Mouse (Mus musculus) lung, postnatal 10 days (tissue): ENCODE results near the gene Hecw2.

Experiments used
- DNase-seq: peaks from one replicate; pipeline ENCODE4 v3.0.0; 2021

Hecw2 gene

DNA sequence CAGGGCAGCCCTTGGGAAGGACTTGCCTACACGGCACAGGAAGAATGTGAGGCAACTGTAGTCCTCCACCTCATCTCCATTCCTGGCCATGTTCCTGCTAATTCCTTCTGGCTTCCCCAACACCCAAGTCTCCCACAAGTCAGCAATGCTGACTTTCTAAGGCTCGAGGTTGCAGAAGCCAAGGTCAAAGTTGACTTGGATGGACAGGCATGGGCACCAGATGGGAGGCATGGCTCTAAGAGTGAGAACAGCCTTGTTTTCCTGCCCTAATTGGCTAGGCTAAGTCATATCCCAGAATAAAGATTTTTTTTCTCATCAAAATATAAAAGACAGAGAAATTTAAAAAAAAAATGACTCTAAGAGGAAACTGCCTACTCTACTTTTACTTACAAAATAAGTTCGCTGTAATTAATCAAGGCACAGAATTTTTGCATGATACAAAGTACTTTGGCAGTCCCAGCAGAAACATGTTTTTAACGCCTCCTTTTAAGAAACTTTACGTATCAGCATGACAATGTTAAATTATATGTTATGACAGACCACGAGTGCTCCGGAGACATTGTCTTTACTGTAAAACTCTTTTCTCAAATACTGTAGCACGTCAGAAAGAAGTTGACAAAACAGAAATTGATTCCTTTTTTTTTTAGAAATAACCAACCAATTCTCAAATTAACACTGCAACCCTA, 83.9 kb downstream of the Hecw2 start:
- DNase-seq: no peak

DNA sequence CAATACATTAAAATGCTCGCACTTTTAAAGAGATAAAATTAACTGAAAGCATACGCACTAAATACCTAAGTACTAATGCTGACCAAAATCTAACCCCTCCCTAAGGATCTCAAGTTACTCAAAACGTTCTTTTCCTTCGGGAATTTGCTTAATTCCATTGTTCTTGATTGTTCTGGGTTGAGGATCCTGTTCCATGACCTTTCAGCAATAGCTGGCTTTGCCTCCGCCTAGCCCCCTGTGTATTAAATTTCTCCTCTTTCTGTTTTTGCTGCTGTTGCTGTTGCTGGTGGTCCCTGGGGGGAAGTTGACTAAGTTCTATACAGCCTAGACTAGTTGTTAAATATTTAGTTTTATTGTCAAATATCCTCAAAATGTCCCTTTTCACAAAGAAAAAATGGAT, 85.7 kb downstream of the Hecw2 start:
- DNase-seq: no peak

DNA sequence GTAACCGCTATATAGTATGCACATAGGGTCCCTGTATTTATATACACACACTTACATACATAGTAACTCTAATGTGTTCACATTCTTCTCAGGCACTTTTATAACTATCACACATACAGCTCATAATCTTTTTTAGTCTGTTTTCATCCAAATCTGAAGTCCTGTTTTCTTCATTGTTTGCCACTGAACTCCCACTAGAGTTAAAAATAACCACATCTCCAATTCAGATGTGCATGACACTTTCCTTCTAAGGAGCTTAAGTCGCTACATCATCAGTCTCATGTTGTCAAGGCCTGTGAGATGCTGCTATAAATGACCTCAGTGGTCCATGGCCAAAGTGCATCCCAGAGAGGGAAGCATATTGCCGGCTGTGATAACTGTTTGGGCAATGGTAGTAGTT, 88.2 kb downstream of the Hecw2 start:
- DNase-seq: no peak

DNA sequence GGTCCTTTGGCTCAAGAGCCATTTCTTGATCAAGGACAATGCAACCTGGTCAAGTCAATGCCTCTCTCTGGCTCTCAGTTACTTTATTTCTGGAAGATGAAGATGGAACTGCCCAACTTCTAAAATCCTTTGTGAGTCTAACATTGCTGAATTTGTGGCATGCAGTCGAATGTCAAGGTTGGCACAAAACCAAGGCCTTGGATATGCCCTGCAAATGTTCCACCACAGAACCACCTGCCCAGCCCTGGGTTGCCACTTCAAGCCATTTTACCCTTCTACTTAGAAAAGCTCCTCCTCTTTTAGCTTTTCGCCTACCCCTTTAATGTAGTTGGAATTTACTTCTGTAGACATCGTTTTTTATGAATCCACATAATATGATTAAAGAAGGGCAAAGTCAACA, 115.3 kb downstream of the Hecw2 start:
- DNase-seq: no peak

DNA sequence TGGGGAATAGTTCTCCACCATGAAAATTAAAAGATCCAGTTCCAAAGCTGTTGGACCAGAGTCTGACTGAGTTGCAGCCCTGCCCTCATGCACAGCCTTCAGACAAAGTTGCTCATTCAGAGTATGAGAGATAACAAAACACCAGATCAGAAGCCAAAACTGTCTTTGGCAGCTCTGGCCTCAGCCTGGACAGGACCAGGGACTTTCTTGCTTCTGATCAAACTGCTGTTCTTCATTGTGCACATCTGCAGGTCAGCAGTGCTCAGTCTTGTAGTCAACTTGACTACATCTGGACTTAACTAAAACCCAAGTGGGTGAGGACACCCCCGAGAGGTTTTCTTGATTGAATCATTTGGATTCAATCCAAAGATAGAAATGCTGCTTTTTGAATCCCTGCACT, 120.5 kb downstream of the Hecw2 start:
- no peak for DNase-seq

DNA sequence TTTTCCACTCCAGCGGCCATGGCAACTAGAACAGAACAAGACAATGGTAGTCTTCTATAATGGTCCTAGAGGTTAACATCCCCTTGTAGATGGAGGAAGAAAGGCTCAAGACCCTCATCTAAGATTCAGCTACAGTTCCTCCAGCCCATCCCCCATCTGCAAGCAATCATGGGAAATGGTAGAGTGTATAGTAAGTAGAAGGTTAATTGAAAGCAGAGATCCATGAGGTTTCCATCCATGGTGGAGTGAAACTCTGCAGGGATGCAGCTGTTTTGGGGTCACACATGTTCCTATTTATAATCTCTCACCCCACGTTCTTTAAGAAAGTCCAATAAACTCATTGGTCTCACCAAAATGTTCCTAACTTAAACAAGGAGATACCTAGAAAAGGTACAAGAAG, 124.8 kb downstream of the Hecw2 start:
- DNase-seq: no peak

DNA sequence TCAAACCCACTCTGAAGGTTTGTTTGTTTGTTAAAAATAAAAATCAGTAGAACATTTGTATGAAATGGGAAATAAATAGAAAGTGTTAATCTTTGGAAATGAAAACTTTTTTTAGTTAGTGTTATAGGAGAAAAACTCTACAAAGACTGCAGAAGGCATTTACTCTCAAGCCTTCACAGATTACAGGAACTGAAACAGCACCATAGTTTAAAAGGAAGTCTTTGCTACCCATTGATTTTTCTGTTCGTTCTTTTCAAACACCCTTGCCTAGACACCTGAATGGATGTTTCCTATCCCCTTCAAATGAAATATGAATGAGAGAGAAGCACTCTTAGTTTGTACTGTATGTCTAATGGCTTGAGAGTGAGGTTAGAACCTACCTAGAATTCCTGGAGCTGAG, 126.7 kb downstream of the Hecw2 start:
- no peak for DNase-seq

DNA sequence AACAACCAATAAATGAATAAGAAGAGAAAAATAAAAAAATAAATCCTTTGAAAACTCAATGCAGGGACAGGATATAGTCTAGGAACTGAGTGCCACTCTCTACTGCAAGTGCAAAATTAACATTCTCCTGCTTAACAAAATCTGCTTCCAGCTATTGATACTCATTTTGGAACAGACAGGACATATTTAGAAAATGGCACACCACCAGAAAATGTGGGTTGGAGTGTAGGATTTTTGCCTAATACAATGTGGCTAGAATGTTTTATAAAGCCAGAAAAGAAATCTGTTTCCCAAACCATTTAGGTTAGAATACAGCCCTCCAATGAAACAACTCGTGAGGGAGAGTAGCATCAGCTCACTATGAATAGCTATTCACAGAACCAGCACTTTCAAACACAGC, 129.5 kb downstream of the Hecw2 start:
- no peak for DNase-seq

DNA sequence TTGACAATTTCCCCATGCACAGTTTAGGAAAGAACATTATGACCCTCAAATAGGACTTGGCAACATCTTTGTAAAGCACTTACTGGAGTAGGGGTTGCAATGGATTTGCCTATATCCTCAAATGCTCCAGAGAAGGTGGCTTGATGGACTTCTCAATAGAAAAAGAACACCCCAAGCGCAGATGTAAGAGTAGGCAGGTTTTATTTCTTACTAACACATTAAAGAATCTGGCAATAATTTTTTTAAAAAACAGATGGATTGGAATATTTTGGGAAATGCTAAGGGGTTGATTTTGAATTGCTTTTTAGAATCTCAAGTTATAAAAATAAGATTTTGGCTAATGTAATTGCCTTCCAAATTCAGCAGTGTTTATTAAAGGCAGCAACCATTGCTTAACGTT, 133.9 kb downstream of the Hecw2 start:
- DNase-seq: no peak

DNA sequence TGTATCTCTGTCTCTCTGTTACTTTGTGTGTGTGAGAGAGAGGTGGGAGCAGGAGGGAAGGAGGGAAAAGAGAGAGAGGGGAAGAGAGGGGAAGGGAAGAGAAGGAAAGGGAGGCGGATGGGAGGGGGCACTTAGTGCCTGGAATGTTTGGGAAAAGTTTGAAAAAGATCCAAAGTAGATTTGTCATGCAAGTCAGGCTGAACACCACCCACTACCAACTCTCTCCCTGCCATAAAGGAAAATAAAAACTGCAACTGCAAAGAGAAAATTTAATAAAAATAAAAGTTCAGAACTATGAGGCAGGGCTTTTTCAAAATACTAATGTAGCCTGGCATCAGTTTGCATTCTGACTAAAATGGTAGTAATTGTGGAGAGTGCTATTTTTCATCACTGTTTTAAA, 135.2 kb downstream of the Hecw2 start:
- DNase-seq: no peak

DNA sequence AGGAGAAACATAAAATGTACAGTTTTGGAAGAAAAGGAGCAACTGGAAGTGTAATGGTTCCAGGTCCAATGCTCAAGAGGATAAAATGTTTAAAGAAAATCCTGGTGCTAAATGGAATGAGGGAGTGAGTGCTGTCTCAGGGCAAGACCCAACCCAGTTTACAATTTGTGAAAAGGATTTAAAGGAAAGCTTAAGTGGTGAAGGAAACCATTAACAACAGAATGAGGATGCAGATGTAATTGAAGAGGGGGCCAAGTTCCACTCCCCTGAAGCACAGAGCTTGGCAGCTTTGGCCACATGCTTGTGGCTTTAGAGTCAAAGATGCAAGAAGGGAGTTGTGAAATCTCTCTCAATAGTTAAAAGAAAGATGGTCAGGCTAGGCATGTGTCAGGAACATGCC, 142.2 kb downstream of the Hecw2 start:
- no peak for DNase-seq

DNA sequence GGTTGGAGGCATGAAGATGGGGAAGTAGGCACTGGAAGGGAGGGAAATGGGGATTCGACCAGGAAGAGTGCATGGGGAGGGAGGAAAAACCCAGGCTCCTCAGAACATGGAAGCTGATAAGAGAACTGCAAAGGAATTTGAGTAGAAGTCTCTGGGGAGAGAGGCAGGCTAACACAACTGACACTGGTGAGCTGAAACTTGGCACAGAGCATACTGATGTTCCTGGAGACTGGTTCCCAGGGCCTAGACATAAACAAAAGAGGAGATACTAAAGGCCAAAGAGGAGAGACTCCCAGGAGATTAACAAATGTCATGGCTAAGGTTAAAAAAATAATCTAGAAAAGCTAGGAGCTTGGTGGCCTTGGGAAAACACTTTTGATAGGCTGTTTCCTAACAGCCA, 148.0 kb downstream of the Hecw2 start:
- peak; percentile 10 for DNase-seq

DNA sequence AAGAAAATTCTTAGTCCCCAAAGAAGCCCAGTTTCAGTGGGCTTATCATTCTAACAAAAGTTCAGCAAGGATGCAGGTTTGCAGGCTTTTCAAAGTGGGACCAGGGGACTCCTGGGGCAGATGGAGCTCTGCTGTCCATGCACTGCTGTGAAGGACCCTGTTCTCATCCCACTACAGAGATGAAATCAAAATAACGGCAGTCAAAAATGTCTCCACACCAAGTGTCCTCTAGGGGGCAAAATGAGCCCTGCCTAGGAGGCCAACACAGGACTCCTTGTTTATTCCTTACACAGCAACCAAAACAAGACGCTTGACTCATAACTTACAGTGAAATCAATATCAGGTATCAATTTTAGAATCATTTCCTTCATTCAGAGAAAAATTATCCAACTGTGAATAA, 155.9 kb downstream of the Hecw2 start:
- DNase-seq: peak; percentile 49

DNA sequence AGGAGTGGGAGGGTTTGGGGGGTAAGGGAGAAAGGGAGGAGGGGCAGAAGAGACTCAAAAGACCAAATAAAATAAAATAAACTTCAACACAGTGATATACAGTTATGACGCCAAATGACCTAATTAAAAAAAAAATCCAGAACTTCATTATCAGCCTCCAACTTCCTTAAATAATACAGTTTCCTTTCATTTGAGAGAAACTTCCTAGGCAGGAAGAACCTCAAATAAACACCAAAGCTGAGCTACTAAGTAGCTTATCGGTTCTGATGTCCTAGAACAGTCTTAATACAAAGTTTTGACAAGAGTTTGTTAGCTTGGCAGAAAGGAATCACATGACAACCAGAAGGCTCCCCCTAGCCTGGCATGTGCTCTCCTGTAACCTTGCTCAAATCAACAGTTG, 177.3 kb downstream of the Hecw2 start:
- peak; percentile 23 for DNase-seq

DNA sequence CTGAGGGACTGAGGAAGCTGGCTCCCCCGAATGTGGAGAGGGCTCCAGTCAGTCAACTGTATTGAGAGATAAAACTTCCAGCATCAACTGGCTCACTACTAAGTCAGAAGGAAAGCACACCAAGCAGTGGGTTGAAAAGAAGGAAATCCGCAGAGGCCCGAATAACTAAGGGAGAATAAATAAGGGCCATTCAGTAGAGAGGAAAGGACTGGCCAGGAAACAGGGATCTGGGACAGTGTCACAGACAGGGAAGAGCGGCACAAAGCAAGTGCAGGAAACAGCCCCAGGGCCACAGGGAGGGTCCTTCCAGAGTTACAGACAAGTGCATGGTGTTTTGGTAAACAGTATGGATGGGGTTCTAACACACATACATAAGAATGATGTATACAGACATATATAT, 179.2 kb downstream of the Hecw2 start:
- DNase-seq: peak; percentile 3

DNA sequence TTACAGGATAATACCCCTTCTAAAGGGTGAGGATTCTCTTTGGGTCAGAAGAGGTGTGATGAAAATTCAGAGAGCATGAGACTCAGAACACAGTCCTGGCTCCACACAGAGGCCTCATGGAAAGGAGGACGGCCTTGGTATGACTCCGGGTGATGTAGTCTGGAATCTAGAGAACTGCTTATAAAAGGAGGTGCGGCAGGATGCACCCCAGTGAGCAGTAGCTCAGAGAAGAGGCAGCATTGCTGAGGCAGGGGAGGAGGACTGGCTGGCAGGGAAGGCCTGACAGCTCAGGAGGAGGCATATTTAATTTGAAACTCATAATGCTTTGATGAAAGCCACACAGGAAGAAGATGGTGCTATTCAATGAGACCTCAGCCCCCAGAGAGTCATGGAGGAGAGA, 182.6 kb downstream of the Hecw2 start:
- DNase-seq: no peak

DNA sequence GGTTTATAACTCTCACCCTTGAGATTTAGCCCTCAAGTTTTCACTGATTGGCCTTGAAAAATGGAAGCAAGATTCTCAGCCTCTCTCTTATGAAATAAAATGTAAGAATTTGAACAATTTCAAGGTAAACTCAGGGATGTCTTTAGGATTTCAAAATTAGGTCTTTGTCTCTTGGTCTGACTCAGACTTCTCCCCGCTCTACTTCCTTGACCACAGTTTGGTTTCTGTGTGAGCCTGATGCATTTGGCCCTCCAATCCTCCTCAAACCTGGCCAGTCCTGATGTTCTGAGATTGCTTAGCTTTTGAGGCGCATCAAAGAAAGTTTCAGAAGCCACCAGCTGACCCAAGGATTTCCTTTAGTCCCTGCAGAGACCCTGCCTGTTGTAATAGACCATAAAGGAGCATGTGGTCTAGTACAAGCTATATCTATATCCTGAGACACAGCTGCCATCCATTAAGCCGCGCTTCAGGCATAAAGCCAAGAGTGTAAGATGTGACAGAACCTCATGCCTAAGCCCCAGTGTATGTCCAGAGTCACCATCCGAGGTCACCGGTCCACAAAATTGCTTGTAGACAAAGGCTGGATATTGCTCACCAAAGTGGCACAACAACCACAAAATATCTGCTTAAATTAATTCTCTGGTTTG, 185.4 kb downstream of the Hecw2 start:
- no peak for DNase-seq

DNA sequence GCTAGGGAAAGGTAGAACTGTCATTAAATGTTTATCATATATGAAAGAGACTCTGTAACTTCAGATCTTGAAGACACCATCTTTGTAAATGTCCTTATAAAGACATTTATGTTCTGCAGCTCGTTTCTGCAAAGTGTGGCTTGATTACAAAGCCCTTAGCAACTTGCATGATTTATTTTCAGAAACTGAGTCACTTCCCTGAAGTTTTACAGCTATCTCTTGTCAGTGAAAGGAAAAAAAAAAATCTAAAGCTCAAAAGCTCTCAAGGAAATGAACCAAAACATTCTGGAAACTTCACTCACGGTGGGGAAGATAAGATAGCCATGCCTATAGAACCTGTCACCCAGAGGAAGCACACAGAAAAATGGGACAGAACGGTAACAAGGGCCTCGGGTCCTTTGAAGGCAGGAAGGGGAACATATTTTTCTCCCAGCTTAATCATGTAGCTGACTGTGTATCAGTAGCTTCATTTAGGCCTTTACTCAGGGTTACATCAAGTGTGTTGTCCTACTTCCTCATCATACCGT, 189.0 kb downstream of the Hecw2 start:
- DNase-seq: no peak

DNA sequence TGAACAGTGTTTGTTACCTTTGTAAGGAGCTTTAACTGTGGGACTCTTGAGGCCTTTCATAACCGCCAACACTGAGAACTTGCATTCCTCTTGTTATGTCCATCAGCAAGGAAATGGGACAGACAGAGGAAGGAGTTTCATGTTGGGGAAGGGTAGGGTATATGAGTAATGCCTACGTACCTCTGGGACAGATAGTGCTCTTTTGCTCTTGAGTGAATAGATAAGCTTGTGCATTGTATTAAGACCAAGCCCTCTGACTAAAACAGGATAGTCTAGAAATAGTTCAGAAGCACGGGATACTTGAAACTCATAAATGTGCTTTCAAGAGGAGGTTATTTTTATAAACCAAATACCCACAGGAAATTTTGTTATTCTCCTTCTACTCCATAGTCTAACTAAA, 191.7 kb downstream of the Hecw2 start:
- no peak for DNase-seq

DNA sequence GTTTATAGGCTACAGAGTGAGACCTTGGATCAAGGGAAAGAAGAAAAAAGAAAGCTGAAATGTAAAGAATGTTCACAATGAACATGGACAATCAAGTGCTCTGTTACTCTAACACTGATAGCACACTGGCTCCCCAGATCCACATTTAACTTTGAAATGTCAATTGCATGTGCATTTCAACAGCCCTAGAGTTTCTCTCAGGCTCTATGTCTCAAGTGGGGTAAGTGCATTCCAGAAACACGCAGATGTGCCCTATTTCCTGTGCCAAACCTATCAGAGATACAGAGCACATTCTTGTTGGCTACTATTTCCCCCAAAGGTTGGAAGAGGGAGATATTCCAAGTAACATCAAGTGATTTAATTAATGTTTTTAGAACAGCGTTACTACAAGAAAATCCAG, 192.9 kb downstream of the Hecw2 start:
- no peak for DNase-seq

DNA sequence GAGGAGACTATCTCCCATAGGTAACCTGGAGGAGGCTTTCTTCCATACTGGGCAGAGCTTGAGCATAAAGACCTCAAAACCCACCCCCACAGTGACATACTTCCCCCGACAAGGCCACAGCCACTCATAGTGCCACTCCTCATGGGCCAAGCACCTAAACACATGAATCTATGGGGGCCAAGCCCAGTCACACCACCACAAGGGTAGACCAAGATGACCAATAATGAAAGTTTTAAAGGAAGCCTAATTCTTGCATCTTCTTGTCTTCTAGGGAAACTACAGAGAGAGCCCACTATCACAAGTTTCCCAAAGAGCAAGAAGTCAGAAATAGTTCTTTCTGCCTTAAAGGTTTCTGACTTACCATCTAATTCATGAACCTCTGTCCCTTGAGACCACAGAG, 197.7 kb downstream of the Hecw2 start:
- no peak for DNase-seq

DNA sequence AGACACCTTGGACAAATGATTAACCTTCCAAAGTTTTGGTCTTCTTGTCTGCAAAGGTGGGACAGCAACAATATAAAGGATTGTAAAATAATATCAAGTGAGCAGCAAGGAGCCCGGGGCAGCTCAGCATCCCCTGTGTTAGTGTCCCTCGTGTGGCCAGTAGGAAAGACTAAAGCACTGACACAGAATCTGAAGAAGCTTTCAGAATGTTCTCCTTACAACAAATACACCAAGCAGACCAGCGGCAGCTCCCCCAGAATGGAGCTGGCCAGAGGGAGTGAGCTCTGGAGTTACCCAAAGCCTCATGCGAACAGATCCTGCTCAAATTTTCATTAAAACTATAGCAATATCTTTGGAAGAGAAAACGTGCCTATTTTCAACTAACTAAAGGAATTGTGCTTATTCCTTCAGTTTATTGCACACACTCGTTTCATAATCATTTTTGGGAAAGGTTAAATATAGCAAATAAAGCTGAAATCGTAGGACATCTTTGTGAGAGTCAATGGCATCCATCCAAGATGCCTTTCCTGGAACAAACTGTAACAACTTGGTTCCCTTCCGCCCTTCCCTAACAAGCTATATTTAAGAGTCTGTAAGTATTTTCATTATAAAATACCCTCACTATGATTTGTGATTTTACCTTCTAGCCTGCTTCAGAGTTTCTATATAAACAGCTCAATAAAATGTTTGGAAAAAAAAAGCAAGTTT, 208.6 kb downstream of the Hecw2 start:
- DNase-seq: peak; percentile 37

DNA sequence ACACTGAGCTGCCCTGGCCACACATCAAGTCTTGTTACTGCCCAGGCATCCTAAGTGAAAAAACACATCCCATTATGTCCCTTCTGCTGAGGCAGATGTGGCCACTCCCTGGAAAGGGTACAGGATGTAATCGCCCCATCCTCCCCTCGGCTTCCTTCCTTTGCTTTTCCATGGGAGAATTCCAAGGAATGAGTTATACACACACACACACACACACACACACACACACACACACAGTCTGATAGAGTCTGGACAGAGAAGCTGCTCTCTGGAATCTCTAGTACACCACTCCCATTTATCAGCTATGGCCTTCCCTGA, 216.5 kb downstream of the Hecw2 start:
- DNase-seq: peak; percentile 80

DNA sequence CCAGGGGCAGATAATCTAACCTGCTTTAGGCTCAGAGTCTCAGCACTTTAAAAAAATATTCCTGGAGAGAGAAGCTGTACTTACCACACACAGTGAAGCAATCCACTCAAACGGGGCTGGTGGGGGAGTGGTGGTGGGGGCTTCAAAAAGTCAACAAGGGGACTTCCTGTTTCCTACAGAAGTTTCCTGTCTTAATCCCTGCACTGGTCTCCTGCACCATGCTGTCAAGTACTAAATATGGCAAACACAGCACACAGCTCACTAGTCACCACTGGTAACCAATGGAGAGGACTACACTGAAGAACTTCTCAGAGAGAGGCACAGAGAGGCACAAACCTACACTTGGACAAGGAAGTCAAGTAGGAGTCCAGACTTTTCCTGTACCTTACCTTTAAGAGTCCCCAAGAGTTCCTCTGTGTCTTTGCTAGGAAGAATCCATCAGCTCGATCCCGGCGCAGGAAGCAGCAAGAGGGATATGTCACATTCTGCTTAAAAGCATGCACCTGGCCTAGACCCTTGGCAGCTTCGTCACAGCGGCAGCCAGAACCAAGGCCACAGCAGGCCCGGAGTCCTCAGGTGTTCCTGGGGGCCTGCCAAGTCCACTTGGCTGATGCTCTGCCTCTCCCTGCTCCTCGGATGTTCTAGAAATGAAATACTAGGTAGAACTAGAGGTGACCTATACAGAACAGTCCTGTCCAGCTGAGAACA, 217.0 kb downstream of the Hecw2 start:
- peak; percentile 34 for DNase-seq
